Mouse (Mus musculus) midbrain, embryonic 14.5 days (tissue): ENCODE measurements at regions not wholly inside any gene's neighbourhood (a gene's known extent, or its start where the extent isn't known, plus 50 kb on each side); places are given as distances from the start of the nearest gene placed in this dataset.

Experiments used
- ATAC-seq: fragments of 200-750 bp; cut with Nextera tagmentation; 2 replicates; pipeline ENCODE4 v1.8.0; 2017; ENCODE audit warnings: moderate number of reproducible peaks, moderate library complexity; ENCODE audit not compliant: low FRiP score, low TSS enrichment
- DNase-seq: peaks from one replicate; pipeline ENCODE4 v3.0.0-alpha.2; 2015
- H3K27ac ChIP-seq: fragments of 300-500 bp; sonication (generic); replicated peaks from 2 replicates; pipeline ENCODE4 v1.5.1; 2014; ENCODE audit warnings: mild to moderate bottlenecking, low read depth, low read length, moderate library complexity
- H3K27me3 ChIP-seq: fragments of 300-500 bp; sonication (generic); 2 replicates; pipeline ENCODE4 v1.6.1; 2014; ENCODE audit warnings: low read length, control low read depth, mixed read lengths; ENCODE audit not compliant: control insufficient read depth, insufficient read depth
- H3K36me3 ChIP-seq: fragments of 300-500 bp; sonication (generic); 2 replicates; pipeline ENCODE4 v1.6.1; 2014; ENCODE audit warnings: low read length, control low read depth; ENCODE audit not compliant: control insufficient read depth, insufficient read depth
- H3K4me1 ChIP-seq: fragments of 300-500 bp; sonication (generic); 2 replicates; pipeline ENCODE4 v1.6.1; 2014; ENCODE audit warnings: mild to moderate bottlenecking, antibody characterized with exemption, low read length, control low read depth; ENCODE audit not compliant: control insufficient read depth, insufficient read depth
- H3K4me2 ChIP-seq: fragments of 300-500 bp; sonication (generic); 2 replicates; pipeline ENCODE4 v1.6.1; 2014; ENCODE audit warnings: mild to moderate bottlenecking, low read length, moderate library complexity
- H3K4me3 ChIP-seq: fragments of 300-500 bp; sonication (generic); replicated peaks from 2 replicates; pipeline ENCODE4 v1.5.1; 2014; ENCODE audit warnings: low read depth, low read length
- H3K9ac ChIP-seq: fragments of 300-500 bp; sonication (generic); replicated peaks from 2 replicates; pipeline ENCODE4 v1.6.1; 2014; ENCODE audit warnings: mild to moderate bottlenecking, low read length, moderate library complexity
- H3K9me3 ChIP-seq: fragments of 300-500 bp; sonication (generic); 2 replicates; pipeline ENCODE4 v1.6.1; 2016; ENCODE audit warnings: low read length, control low read depth, mixed read lengths; ENCODE audit not compliant: control insufficient read depth
- WGBS: fragments of 180-500 bp; shearing (Covaris S2); extraction: QIAGEN DNeasy Blood & Tissue Kit; methylation state at CpG from one replicate; pipeline ENCODE4 v1.1.7; 2014; 5-methylcytosine and 5-hydroxymethylcytosine counted together

DNA sequence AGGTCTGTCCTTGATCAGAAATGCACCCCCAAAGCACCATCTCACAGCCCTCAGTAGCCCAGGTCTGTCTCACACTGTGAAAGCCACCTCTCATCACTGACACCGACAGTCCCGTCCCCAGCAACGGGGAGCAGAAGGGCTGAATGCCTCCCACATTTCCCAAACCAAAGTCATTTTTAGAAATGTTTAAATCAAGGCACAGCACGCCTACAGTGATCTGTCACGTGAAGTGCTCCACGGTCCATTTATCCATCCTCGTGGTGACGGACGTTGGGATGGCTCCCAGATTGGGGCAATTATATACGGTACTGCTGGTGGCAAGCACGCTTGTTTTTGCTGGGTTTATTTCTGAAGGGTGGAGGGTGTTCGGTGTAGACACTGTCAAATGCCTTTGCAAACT is 168.7 kb downstream of the Tshz3 start:
- no peak for DNase-seq
- Histone ChIP-seq H3K27me3 (no peaks in the 10 kb centered on the region), H3K36me3 (no peaks in the 10 kb centered on the region), H3K27ac (no peak overlapping the region), H3K4me1 (no peaks in the 10 kb centered on the region), H3K4me2 (no peak overlapping the region), H3K9me3 (no peaks in the 10 kb centered on the region), H3K4me3 (no peak overlapping the region), H3K9ac (no peak overlapping the region)
- no peak for ATAC-seq
- WGBS = 85% methylated on average over 12 of the region's 12 CpGs

DNA sequence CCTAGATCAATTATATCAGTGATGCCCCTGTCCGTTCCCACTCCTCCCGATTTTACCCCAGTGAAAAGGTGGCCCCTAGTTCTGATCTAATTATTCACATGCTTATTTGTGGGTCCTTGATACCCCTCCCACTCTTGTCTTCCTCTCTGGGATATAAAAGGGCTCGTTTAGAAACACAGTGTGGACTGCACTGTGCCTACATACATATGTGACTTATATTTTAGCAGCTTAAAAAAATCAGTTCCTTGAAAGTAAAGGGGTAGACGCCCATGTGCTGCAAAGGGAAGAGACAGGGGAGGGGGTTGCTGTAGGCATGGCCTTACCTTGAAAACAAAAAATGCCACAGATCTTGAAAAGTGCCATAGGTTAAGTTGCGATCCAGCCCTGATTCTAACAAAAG is 176.1 kb downstream of the Tshz3 start:
- no peak for ATAC-seq
- 80% methylated on average over 5 of the region's 5 CpGs for WGBS

DNA sequence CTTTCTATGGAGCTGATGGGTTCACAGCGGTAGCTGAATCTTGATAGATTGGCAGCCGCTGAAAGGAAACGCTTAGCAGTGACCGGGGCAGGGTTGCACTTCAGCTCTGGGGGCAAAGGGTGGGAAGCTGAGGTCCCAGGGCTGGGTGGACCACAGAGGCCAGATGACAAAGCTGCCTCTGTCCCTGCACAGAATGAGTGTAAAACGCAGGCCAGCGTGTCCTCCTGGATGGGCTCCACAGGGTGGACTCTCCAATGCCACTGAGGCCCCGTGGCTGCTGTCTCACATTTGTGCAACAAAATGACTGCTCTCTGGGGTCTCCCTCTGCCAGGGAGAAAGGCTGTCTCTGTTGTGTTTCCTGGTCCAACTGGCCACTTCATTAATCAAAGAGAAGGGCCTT is 179.8 kb downstream of the Tshz3 start:
- Histone ChIP-seq H3K4me1 (no peaks in the 10 kb centered on the region), H3K36me3 (no peaks in the 10 kb centered on the region), H3K27me3 (no peaks in the 10 kb centered on the region), H3K9ac (no peak overlapping the region), H3K27ac (no peak overlapping the region), H3K4me2 (no peak overlapping the region), H3K4me3 (no peak overlapping the region), H3K9me3 (no peaks in the 10 kb centered on the region)
- no peak for DNase-seq
- 45% methylated on average over 7 of the region's 7 CpGs for WGBS
- ATAC-seq = no peak

More for the DNA sequence above, 176.1 kb downstream of the Tshz3 start:
- Histone ChIP-seq H3K4me2 (no peak overlapping the region), H3K9me3 (no peaks in the 10 kb centered on the region), H3K4me3 (no peak overlapping the region), H3K27ac (no peak overlapping the region), H3K9ac (no peak overlapping the region), H3K27me3 (no peaks in the 10 kb centered on the region), H3K4me1 (no peaks in the 10 kb centered on the region), H3K36me3 (no peaks in the 10 kb centered on the region)
- DNase-seq = no peak

DNA sequence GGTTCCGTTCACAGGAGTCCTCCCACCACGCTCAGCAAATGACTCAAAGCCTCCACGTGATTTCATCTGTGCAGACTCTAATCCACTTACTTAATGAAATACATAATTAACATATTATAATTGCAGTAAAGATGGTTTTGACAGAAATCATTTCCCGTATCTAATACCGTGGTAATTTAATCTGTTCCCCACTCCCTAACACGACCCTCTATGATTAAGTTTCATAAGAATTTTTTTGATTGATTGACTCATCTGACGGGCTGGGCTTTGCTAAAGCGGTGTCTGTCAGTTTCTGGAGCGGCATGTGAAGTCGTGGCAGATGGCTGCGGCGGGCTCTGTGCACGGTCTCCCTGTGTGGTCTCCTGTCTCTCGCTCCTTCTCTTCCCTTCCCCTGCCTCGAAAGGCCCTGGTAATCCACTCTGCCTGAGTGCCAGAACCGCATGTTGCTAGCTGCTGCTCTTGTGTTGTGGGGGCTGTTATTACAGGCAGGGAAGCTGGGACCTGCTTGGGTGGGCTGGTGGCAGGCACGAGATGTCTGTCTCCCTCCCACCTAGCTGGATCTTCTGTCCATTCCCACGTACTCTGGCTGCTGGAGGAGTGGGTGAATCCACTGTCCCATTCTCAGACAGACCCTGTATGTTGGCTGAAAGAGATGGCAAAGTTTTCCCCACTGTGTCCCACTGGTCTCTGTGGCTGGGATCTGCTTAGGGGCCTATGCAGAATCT is 195.0 kb downstream of the Tshz3 start:
- H3K27ac ChIP-seq = no peak overlapping the region
- WGBS = 13% methylated on average over 18 of the region's 18 CpGs
- peaks cover 15% of the 10 kb centered on the region for H3K4me1 ChIP-seq
- H3K4me3 ChIP-seq = no peak overlapping the region
- H3K4me2 ChIP-seq = peak overlapping the region; percentile 18; the same call in 1 of the 2 replicates
- no peaks in the 10 kb centered on the region for H3K36me3 ChIP-seq
- peaks cover 11% of the 10 kb centered on the region; the same call in 1 of the 2 replicates for H3K9me3 ChIP-seq
- ATAC-seq (peak; percentile 86), DNase-seq (peak; percentile 77)
- H3K9ac ChIP-seq = no peak overlapping the region; the same call in 1 of the 2 replicates
- H3K27me3 ChIP-seq = peaks cover 2% of the 10 kb centered on the region

DNA sequence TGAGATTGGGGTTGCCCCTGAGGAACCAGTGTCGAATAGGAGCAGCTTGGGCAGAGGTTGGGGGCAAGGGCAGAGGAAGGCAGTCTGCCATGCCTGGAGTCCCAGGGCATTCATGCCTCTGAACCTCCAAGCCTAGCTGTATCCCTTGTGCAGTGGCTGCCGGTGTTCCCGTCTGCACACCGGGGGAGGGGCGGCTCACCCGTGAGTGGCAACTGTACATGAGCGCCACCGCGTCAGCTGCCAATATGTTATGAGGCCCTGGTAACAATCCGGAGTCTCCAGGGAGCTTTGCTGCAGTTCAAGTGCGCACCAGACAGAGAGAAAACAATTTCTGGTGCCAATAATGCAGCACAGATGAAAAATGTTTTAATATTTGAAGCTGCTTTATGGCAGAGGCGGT is 198.4 kb downstream of the Tshz3 start:
- no peak overlapping the region for H3K9ac ChIP-seq
- peak; percentile 57; the same call in 1 of the 2 replicates for ATAC-seq
- no peak overlapping the region for H3K4me3 ChIP-seq

DNA sequence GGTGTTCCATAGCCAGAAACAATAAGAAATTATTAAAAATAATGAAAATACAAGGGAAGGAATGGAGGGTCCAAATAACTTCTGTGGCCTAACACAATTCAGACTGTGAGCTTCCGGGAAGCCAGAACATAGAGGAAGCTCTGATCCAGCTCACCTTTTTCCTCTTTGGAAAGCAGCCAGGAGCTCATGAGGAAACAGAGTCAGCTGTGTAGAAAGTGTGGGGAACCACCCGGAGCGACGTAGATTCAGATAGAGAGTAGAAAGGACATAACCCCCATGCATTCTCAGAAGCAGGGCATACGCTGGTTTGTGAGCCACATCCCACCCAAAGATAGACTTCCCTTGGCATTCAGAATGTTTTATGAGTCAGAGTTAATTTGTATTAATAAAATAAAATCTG is 203.6 kb downstream of the Tshz3 start:
- Histone ChIP-seq H3K9ac (no peak overlapping the region), H3K27ac (no peak overlapping the region), H3K36me3 (no peaks in the 10 kb centered on the region), H3K4me2 (no peak overlapping the region), H3K9me3 (no peaks in the 10 kb centered on the region), H3K4me3 (no peak overlapping the region), H3K4me1 (0 out of 2 replicates have a peak, but pooled peaks cover under 1% of the 10 kb centered on the region), H3K27me3 (peaks cover 7% of the 10 kb centered on the region)
- DNase-seq = no peak
- ATAC-seq = no peak
- WGBS = 92% methylated on average over 5 of the region's 5 CpGs

More for the DNA sequence above, 198.4 kb downstream of the Tshz3 start:
- Histone ChIP-seq H3K27ac (no peak overlapping the region; the same call in 1 of the 2 replicates), H3K4me2 (0 out of 2 replicates have a peak overlapping the region, but pooled peaks have one; percentile 6), H3K36me3 (no peaks in the 10 kb centered on the region), H3K9me3 (no peaks in the 10 kb centered on the region), H3K27me3 (peaks cover 7% of the 10 kb centered on the region), H3K4me1 (peaks cover 15% of the 10 kb centered on the region)
- 51% methylated on average over 12 of the region's 12 CpGs for WGBS
- DNase-seq = peak; percentile 82

DNA sequence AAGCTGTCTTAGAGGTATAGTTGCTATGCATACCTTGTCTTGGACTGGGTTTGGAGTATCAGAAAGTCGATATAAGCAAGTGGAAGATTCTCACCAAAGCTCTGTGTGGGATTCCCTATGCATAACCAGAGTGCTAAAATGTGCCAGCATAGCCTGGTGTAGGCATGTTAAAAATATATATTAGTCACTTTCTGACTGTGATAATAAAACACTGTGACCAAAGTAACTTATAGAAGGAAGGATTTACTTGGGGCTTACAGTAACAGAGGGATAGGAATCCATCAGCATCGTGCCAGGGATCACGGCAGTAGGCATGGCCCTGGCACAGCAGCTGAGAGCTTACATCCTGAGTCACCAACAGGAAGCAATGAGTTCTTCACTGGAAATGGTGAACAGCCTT is 215.4 kb downstream of the Tshz3 start:
- no peak overlapping the region for H3K9ac ChIP-seq
- no peak overlapping the region for H3K27ac ChIP-seq
- no peaks in the 10 kb centered on the region for H3K27me3 ChIP-seq
- no peaks in the 10 kb centered on the region for H3K4me1 ChIP-seq
- 92% methylated on average over 3 of the region's 3 CpGs for WGBS
- no peaks in the 10 kb centered on the region for H3K36me3 ChIP-seq
- ATAC-seq (no peak), DNase-seq (no peak)
- H3K4me3 ChIP-seq = no peak overlapping the region
- no peak overlapping the region for H3K4me2 ChIP-seq
- no peaks in the 10 kb centered on the region for H3K9me3 ChIP-seq

DNA sequence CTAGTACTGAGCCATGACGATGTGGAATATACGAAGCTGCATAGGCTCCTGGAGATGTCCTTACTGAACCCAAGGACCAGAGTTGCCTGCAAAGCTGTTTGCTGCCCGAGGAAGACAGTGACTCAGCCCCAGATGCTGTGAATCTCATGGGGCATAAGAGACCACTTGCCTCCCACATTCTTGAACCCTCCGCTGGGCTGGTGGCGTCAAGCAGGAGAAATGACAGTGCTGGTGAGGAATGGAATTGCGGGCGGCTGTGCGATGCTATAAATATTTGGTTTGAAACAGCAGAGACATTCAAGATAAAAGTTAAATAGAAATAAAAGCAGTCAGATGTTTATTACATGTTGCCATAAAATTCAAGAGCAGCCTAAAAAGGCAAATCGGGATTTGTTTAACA is 216.3 kb downstream of the Tshz3 start:
- no peak for DNase-seq
- H3K27ac ChIP-seq = no peak overlapping the region
- no peak for ATAC-seq
- no peaks in the 10 kb centered on the region for H3K4me1 ChIP-seq
- 94% methylated on average over 9 of the region's 9 CpGs for WGBS
- no peaks in the 10 kb centered on the region for H3K36me3 ChIP-seq
- H3K4me3 ChIP-seq = no peak overlapping the region
- H3K4me2 ChIP-seq = no peak overlapping the region
- H3K9ac ChIP-seq = no peak overlapping the region
- H3K27me3 ChIP-seq = no peaks in the 10 kb centered on the region
- H3K9me3 ChIP-seq = no peaks in the 10 kb centered on the region

DNA sequence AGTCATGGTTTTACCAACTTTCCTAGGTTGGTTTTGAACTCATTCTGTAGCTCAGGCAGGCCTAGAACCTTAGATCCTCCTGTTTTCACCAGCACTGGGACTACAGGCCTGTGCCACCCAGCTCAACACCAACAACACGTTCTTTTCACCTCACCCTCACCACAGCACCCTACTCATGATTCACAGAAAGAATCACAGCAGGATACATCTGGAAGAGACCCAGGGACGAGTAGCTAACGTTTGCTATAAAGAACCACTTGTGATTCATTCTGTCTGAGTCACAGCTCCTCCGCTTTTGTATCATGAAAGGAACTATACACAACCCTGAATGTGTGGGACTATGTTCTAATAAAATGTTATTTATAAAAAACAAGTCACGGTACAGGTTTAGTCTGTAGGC is 217.3 kb downstream of the Tshz3 start:
- Histone ChIP-seq H3K9me3 (no peaks in the 10 kb centered on the region), H3K27me3 (no peaks in the 10 kb centered on the region), H3K4me1 (no peaks in the 10 kb centered on the region), H3K36me3 (no peaks in the 10 kb centered on the region), H3K9ac (no peak overlapping the region), H3K4me3 (no peak overlapping the region), H3K27ac (no peak overlapping the region), H3K4me2 (no peak overlapping the region)
- ATAC-seq (no peak), DNase-seq (no peak)
- WGBS = 83% methylated on average over 5 of the region's 5 CpGs
